Mouse (Mus musculus): ENCODE measurements at regions not wholly inside any gene's neighbourhood (a gene's known extent, or its start where the extent isn't known, plus 50 kb on each side); places are given as distances from the start of the nearest gene placed in this dataset.

DNA sequence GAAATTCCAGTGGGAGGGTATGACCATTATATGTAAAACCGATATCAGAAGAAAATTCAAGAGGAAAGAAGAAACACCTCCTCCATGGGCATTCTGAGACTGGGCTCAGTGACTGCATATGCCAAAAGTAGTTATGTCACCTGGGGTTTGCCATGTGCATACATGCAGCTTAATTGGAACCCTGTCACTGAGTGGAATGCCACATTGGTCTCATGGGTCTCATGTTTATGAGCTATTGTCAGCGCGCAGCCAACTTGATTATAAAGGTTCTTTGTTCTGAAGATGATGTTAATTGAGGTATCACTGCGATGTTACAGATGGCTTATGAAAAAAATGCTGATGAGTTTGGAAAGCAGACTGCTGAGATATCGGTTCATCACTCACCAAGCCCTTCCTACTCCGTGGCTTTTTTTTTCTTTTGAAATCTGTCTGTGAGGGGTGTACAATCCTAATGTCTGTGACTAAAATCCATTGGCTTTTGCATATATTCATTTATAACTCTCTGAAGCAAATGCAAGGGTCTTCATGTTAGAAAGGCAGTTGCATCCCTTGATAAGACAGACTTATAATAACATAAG lies 52.3 kb upstream of the Trp63 start:
- WGBS: 90% methylated on average over 6 of the region's 6 CpGs

More for the DNA sequence above, 52.3 kb upstream of the Trp63 start:
- H3K36me3 ChIP-seq (ENCODE audit: insufficient read depth, low read length): no peaks in the 10 kb centered on the region
- no peak overlapping the region for H3K4me3 ChIP-seq (replicated peaks; ENCODE audit: low read depth, low read length)
- H3K27ac ChIP-seq: no peak overlapping the region
- H3K4me2 ChIP-seq (ENCODE audit: low read length): no peak overlapping the region
- DNase-seq (ENCODE audit: low spot score) (no peak), ATAC-seq (replicated peaks; ENCODE audit: low FRiP score, low read depth) (no peak)
- H3K27me3 ChIP-seq (ENCODE audit: insufficient read depth, low read length): no peaks in the 10 kb centered on the region
- no peak for TF ChIP-seq CTCF (IDR thresholded peaks at IDR 0.05; ENCODE audit: low read depth)
- no peaks in the 10 kb centered on the region for H3K9me3 ChIP-seq (replicated peaks; ENCODE audit: low read length)
- no peaks in the 10 kb centered on the region for H3K4me1 ChIP-seq (replicated peaks; ENCODE audit: insufficient read depth, low read length)
- H3K9ac ChIP-seq (ENCODE audit: low read depth, low read length): no peak overlapping the region
